Mouse (Mus musculus) layer of hippocampus, adult 2 months (tissue): ENCODE results near the gene Sept4. TPM values are rescaled to one million over a fixed set of nuclear protein-coding genes. Genes with fewer than 3 reads are reported as not detected.

Experiments used
- DNase-seq, 2 experiments: peaks; one replicate each; pipeline ENCODE4 v3.0.0; 2022; ENCODE audit warnings: low spot score in 2 of 2
- H3K27ac ChIP-seq: fragments of 200-600 bp; 2 replicates; pipeline ENCODE4 v1.8.1; 2022
- H3K4me3 ChIP-seq: fragments of 200-600 bp; 2 replicates; pipeline ENCODE4 v1.8.1; 2022; ENCODE audit warnings: mild to moderate bottlenecking
- CTCF ChIP-seq: fragments of 200-600 bp; conservative IDR thresholded peaks from 2 replicates; pipeline ENCODE4 v1.8.1; 2022; ENCODE audit warnings: antibody characterized with exemption, mild to moderate bottlenecking, moderate library complexity
- long read RNA-seq, 2 experiments: library from polyadenylated mRNA; stranded (forward); transcript quantifications; one replicate each; pipeline ENCODE4 v2.0.0; 2021; ENCODE audit warnings: borderline mapping rate in 2 of 2
- total RNA-seq, 2 experiments: library from RNA; stranded (reverse); gene quantifications; 2 replicates each; pipeline ENCODE4 v1.2.3; 2021

Sept4 gene
- 100 to 1,000 TPM; 139 to 159 TPM for total RNA-seq
- long read RNA-seq, experiment 1, transcript Sept4-201 (12 exons, 1,726 nt) = minor isoform, 10 of 124 reads
- long read RNA-seq, experiment 1, transcript Sept4-205 (12 exons, 1,678 nt) = major isoform, 49 of 124 reads
- long read RNA-seq, experiment 1, partial matches to known transcripts = 23 of 124 reads
- long read RNA-seq, experiment 1, other reads (novel, unspliced or antisense) = 34 of 124 reads
- long read RNA-seq, experiment 2, transcript Sept4-205 (12 exons, 1,678 nt) = major isoform, 55 of 140 reads
- long read RNA-seq, experiment 2, transcript Sept4-201 (12 exons, 1,726 nt) = minor isoform, 7 of 140 reads
- long read RNA-seq, experiment 2, partial matches to known transcripts = 25 of 140 reads
- long read RNA-seq, experiment 2, other reads (novel, unspliced or antisense) = 47 of 140 reads

- TF ChIP-seq CTCF = no peak
- Histone ChIP-seq H3K4me3 (no peak within 1 kb of the TSS), H3K27ac (no peak within 1 kb of the TSS)
- DNase-seq = no peak
Measured at GRCm38 (mm10) chr11:87568255-87568953, at the start of gene Sept4. TSS of gene Sept4 (plus strand) at chr11:87568903.

GRCm38 (mm10) chr11:87519260-87519659, 49.4 kb upstream of the Sept4 start:
- Histone ChIP-seq H3K4me3 (no peak overlapping the region), H3K27ac (no peak overlapping the region)
- TF ChIP-seq CTCF = peak; percentile 83
- DNase-seq = peak in 1 of 2 experiments; percentile 18

- Histone ChIP-seq H3K27ac (no peak overlapping the region), H3K4me3 (no peak overlapping the region)
- TF ChIP-seq CTCF = no peak
- DNase-seq = no peak
Measured at GRCm38 (mm10) chr11:87523466-87523865, 45.2 kb upstream of the Sept4 start.

- TF ChIP-seq CTCF = no peak
- H3K27ac ChIP-seq = no peak overlapping the region
- DNase-seq = no peak
Measured at GRCm38 (mm10) chr11:87523967-87524366, 44.7 kb upstream of the Sept4 start.

GRCm38 (mm10) chr11:87524780-87525179, 43.9 kb upstream of the Sept4 start:
- H3K4me3 ChIP-seq = no peak overlapping the region
- TF ChIP-seq CTCF = no peak
- H3K27ac ChIP-seq = no peak overlapping the region
- DNase-seq = no peak

More at GRCm38 (mm10) chr11:87523967-87524366, 44.7 kb upstream of the Sept4 start:
- H3K4me3 ChIP-seq = no peak overlapping the region

- H3K27ac ChIP-seq = no peak overlapping the region
- H3K4me3 ChIP-seq = no peak overlapping the region
- no peak for TF ChIP-seq CTCF
- no peak for DNase-seq
Measured at GRCm38 (mm10) chr11:87527364-87527763, 41.3 kb upstream of the Sept4 start.

GRCm38 (mm10) chr11:87527990-87528389, 40.7 kb upstream of the Sept4 start:
- peak; percentile 54 for TF ChIP-seq CTCF
- H3K4me3 ChIP-seq = no peak overlapping the region
- no peak for DNase-seq
- H3K27ac ChIP-seq = no peak overlapping the region

- DNase-seq = no peak
- Histone ChIP-seq H3K4me3 (no peak overlapping the region), H3K27ac (no peak overlapping the region)
- peak; percentile 69 for TF ChIP-seq CTCF
Measured at GRCm38 (mm10) chr11:87531695-87532094, 37.0 kb upstream of the Sept4 start.

- DNase-seq = no peak
- Histone ChIP-seq H3K4me3 (no peak overlapping the region), H3K27ac (no peak overlapping the region)
- no peak for TF ChIP-seq CTCF
Measured at GRCm38 (mm10) chr11:87542285-87542684, 26.4 kb upstream of the Sept4 start.

GRCm38 (mm10) chr11:87542906-87543305, 25.8 kb upstream of the Sept4 start:
- TF ChIP-seq CTCF = no peak
- no peak overlapping the region for H3K27ac ChIP-seq

GRCm38 (mm10) chr11:87553342-87553741, 15.4 kb upstream of the Sept4 start:
- H3K4me3 ChIP-seq = no peak overlapping the region
- DNase-seq = no peak
- no peak for TF ChIP-seq CTCF
- no peak overlapping the region for H3K27ac ChIP-seq

More at GRCm38 (mm10) chr11:87542906-87543305, 25.8 kb upstream of the Sept4 start:
- H3K4me3 ChIP-seq = no peak overlapping the region
- no peak for DNase-seq

- Histone ChIP-seq H3K4me3 (no peak overlapping the region), H3K27ac (no peak overlapping the region)
- DNase-seq = no peak
- TF ChIP-seq CTCF = no peak
Measured at GRCm38 (mm10) chr11:87554386-87554785, 14.3 kb upstream of the Sept4 start.

- Histone ChIP-seq H3K27ac (no peak overlapping the region), H3K4me3 (no peak overlapping the region)
- DNase-seq = no peak
- no peak for TF ChIP-seq CTCF
Measured at GRCm38 (mm10) chr11:87555106-87555703, 13.5 kb upstream of the Sept4 start.
